ENCODE assay signal across 24 mouse cellular contexts in genomic region chr12:87177631-87178030, GRCm38 (mm10). TPM values are rescaled to one million over a fixed set of nuclear protein-coding genes. Genes with fewer than 3 reads are reported as not detected.
"Had no signal": no experiment of that assay in that cellular context is flagged by ENCODE, and none has a peak within 500 bp of the region (broad histone marks: within the 10 kb centered on the region; RNA-seq: fewer than 3 reads in every experiment).

No protein-coding gene starts in this region.

- DNase-seq: gastrocnemius, postnatal 14 days; gastrocnemius, postnatal 36 days; heart, adult 11 months; heart, adult 2 months; heart, postnatal 14 days; heart, postnatal 36 days; kidney, adult 11 months; kidney, adult 8-10 months; kidney, postnatal 10 days; kidney, postnatal 25 days; kidney, postnatal 4 days; left cerebral cortex, postnatal 4 days had no signal

- H3K36me3 ChIP-seq: heart, embryonic 15.5 days had no signal

- H3K27ac ChIP-seq: heart, adult 2 months; heart, embryonic 13.5 days; heart, embryonic 15.5 days; hindbrain, embryonic 13.5 days; hindbrain, embryonic 15.5 days; hindbrain, postnatal 0 days; layer of hippocampus, adult 2 months; limb, embryonic 13.5 days; limb, embryonic 15.5 days; liver, embryonic 12.5 days; liver, embryonic 14.5 days had no signal

- H3K4me1 ChIP-seq: heart, embryonic 13.5 days; heart, embryonic 15.5 days; hindbrain, embryonic 13.5 days; hindbrain, embryonic 15.5 days; liver, embryonic 12.5 days had no signal

- H3K27me3 ChIP-seq: heart, embryonic 13.5 days; heart, embryonic 15.5 days; hindbrain, embryonic 13.5 days; hindbrain, embryonic 15.5 days; limb, embryonic 13.5 days; limb, embryonic 15.5 days; liver, embryonic 12.5 days had no signal

- H3K4me3 ChIP-seq: heart, adult 2 months; heart, embryonic 13.5 days; heart, embryonic 15.5 days; hindbrain, embryonic 13.5 days; hindbrain, embryonic 15.5 days; layer of hippocampus, adult 2 months; limb, embryonic 13.5 days; limb, embryonic 15.5 days; liver, embryonic 12.5 days had no signal

- H3K9me3 ChIP-seq: heart, embryonic 13.5 days; heart, embryonic 15.5 days; hindbrain, embryonic 13.5 days; hindbrain, embryonic 15.5 days; limb, embryonic 13.5 days; limb, embryonic 15.5 days; liver, embryonic 12.5 days had no signal

RNA-seq across cellular contexts. Expression of gene Samd15, which starts 21.9 kb away (rescaled TPM):
- total RNA-seq: gastrocnemius, adult 8-10 months; gastrocnemius, postnatal 36 days; heart, adult 2 months; heart, postnatal 36 days; liver, adult 2 months had no signal
- polyA plus RNA-seq: liver, adult 2 months had no signal
